Mouse (Mus musculus): ENCODE measurements around the gene Srsf3.
"Not testable (repeated sequence)": the region's sequence is repeated elsewhere in the genome, so short reads cannot be mapped to it uniquely, and the experiment has no call there.

The Srsf3 gene

GRCm38 (mm10) chr17:29063121-29063987 lies 30.9 kb downstream of the Srsf3 start:
- DNase-seq (ENCODE audit: low read depth, low spot score) = no peak

GRCm38 (mm10) chr17:29063988-29064285 lies 31.5 kb downstream of the Srsf3 start:
- no peak for DNase-seq (ENCODE audit: low read depth, low spot score)

- DNase-seq (ENCODE audit: low read depth, low spot score) = no peak
These were observed 33.0 kb downstream of the Srsf3 start for GRCm38 (mm10) chr17:29065245-29065940.

GRCm38 (mm10) chr17:29065971-29066370 lies 33.5 kb downstream of the Srsf3 start:
- DNase-seq (ENCODE audit: low read depth, low spot score) = no peak

- not testable (repeated sequence) for DNase-seq (ENCODE audit: low read depth, low spot score)
These were observed 35.0 kb downstream of the Srsf3 start for GRCm38 (mm10) chr17:29067416-29067815.

GRCm38 (mm10) chr17:29067847-29068246 lies 35.4 kb downstream of the Srsf3 start:
- DNase-seq (ENCODE audit: low read depth, low spot score) = no peak

- DNase-seq (ENCODE audit: low read depth, low spot score) = no peak
These were observed 36.6 kb downstream of the Srsf3 start for GRCm38 (mm10) chr17:29069063-29069462.

GRCm38 (mm10) chr17:29071820-29072219 lies 39.4 kb downstream of the Srsf3 start:
- DNase-seq (ENCODE audit: low read depth, low spot score) = no peak

GRCm38 (mm10) chr17:29072701-29073307 lies 40.4 kb downstream of the Srsf3 start:
- DNase-seq (ENCODE audit: low read depth, low spot score) = no peak

- DNase-seq (ENCODE audit: low read depth, low spot score) = no peak
These were observed 40.9 kb downstream of the Srsf3 start for GRCm38 (mm10) chr17:29073313-29073712.

GRCm38 (mm10) chr17:29074085-29074484 lies 41.7 kb downstream of the Srsf3 start:
- DNase-seq (ENCODE audit: low read depth, low spot score) = no peak

GRCm38 (mm10) chr17:29076235-29076634 lies 43.8 kb downstream of the Srsf3 start:
- DNase-seq (ENCODE audit: low read depth, low spot score) = no peak

GRCm38 (mm10) chr17:29077786-29078509 lies 45.5 kb downstream of the Srsf3 start:
- DNase-seq (ENCODE audit: low read depth, low spot score) = peak; percentile 31

- DNase-seq (ENCODE audit: low read depth, low spot score) = peak; percentile 28
These were observed 46.3 kb downstream of the Srsf3 start for GRCm38 (mm10) chr17:29078519-29079383.

GRCm38 (mm10) chr17:29080758-29081617 lies 48.6 kb downstream of the Srsf3 start:
- peak; percentile 52 for DNase-seq (ENCODE audit: low read depth, low spot score)

GRCm38 (mm10) chr17:29081618-29082381 lies 49.4 kb downstream of the Srsf3 start:
- peak; percentile 72 for DNase-seq (ENCODE audit: low read depth, low spot score)

GRCm38 (mm10) chr17:29083586-29083985 lies 51.2 kb downstream of the Srsf3 start:
- DNase-seq (ENCODE audit: low read depth, low spot score) = no peak

- no peak for DNase-seq (ENCODE audit: low read depth, low spot score)
These were observed 52.2 kb downstream of the Srsf3 start for GRCm38 (mm10) chr17:29084656-29085055.

GRCm38 (mm10) chr17:29085266-29085665 lies 52.8 kb downstream of the Srsf3 start:
- DNase-seq (ENCODE audit: low read depth, low spot score) = no peak

Measured in CD4-positive, CD25-positive, alpha-beta regulatory T cell, adult 2 months (primary cell).